Mouse (Mus musculus) midbrain, postnatal 0 days (tissue): ENCODE results near the gene Brpf1. TPM values are rescaled to one million over a fixed set of nuclear protein-coding genes. Genes with fewer than 3 reads are reported as not detected.

ENCODE experiments used
- ATAC-seq: fragments of 200-750 bp; cut with Nextera tagmentation; 2 replicates; pipeline ENCODE4 v1.8.0; 2017; ENCODE audit warnings: moderate number of reproducible peaks, mild to moderate bottlenecking, moderate TSS enrichment, moderate library complexity; ENCODE audit not compliant: low FRiP score
- DNase-seq: peaks from one replicate; pipeline ENCODE4 v3.0.0-alpha.2; 2015; ENCODE audit warnings: low spot score
- H3K27ac ChIP-seq: fragments of 300-500 bp; sonication (generic); 2 replicates; pipeline ENCODE4 v1.5.1; 2014; ENCODE audit warnings: low read depth, mild to moderate bottlenecking, low read length, mixed read lengths
- H3K27me3 ChIP-seq: fragments of 300-500 bp; sonication (generic); 2 replicates; pipeline ENCODE4 v1.6.1; 2014; ENCODE audit warnings: low read length, control low read depth, mixed read lengths; ENCODE audit not compliant: insufficient read depth
- H3K36me3 ChIP-seq: fragments of 300-500 bp; sonication (generic); 2 replicates; pipeline ENCODE4 v1.6.1; 2014; ENCODE audit warnings: low read length, control low read depth, mixed read lengths; ENCODE audit not compliant: insufficient read depth
- H3K4me1 ChIP-seq: fragments of 300-500 bp; sonication (generic); 2 replicates; pipeline ENCODE4 v1.6.1; 2014; ENCODE audit warnings: mild to moderate bottlenecking, control low read depth, antibody characterized with exemption, low read length, mixed read lengths; ENCODE audit not compliant: insufficient read depth
- H3K4me2 ChIP-seq: fragments of 300-500 bp; sonication (generic); 2 replicates; pipeline ENCODE4 v1.6.1; 2014; ENCODE audit warnings: low read depth, mild to moderate bottlenecking, low read length, mixed read lengths; ENCODE audit not compliant: poor library complexity, severe bottlenecking
- H3K4me3 ChIP-seq: fragments of 300-500 bp; sonication (generic); 2 replicates; pipeline ENCODE4 v1.5.1; 2014; ENCODE audit warnings: low read depth, mild to moderate bottlenecking, low read length, moderate library complexity
- H3K9ac ChIP-seq: fragments of 300-500 bp; sonication (generic); replicated peaks from 2 replicates; pipeline ENCODE4 v1.6.1; 2014; ENCODE audit warnings: mild to moderate bottlenecking, low read length, moderate library complexity, mixed read lengths; ENCODE audit not compliant: poor library complexity, severe bottlenecking
- H3K9me3 ChIP-seq: fragments of 300-500 bp; sonication (generic); 2 replicates; pipeline ENCODE4 v1.6.1; 2016; ENCODE audit warnings: low read length, control low read depth
- CTCF ChIP-seq: IDR thresholded peaks from 2 replicates; pipeline ENCODE4 v1.5.1; 2016; ENCODE audit warnings: antibody characterized with exemption, mild to moderate bottlenecking
- WGBS: fragments of 180-500 bp; shearing (Covaris S2); extraction: QIAGEN DNeasy Blood & Tissue Kit; methylation state at CpG from one replicate; pipeline ENCODE4 v1.1.7; 2014; 5-methylcytosine and 5-hydroxymethylcytosine counted together
- polyA plus RNA-seq: library from polyadenylated mRNA; unstranded; fragments of >200 nt; fragmentation: Nextera tagmentation; extraction: Ambion mirVana; gene quantifications from 2 replicates; pipeline ENCODE4 v1.2.1, GENCODE M21; 2015
- total RNA-seq: library from RNA; depleted of rRNA; stranded (reverse); fragments of >200 nt; gene quantifications from 2 replicates; pipeline ENCODE4 v1.2.3, GENCODE M21; 2014

Brpf1 gene
- total and polyA plus RNA-seq, 2 experiments from 2014 or later = 10.0 to 22.1 TPM

GRCm38 (mm10) chr6:113272365-113272764 lies 34.6 kb upstream of the Brpf1 start:
- no peaks in the 10 kb centered on the region for H3K27me3 ChIP-seq
- no peak overlapping the region for H3K4me3 ChIP-seq
- H3K9ac ChIP-seq = no peak overlapping the region
- no peak for TF ChIP-seq CTCF
- peaks cover 70% of the 10 kb centered on the region for H3K36me3 ChIP-seq
- no peaks in the 10 kb centered on the region for H3K4me1 ChIP-seq
- no peak overlapping the region for H3K27ac ChIP-seq
- peak; percentile 26 for DNase-seq
- no peak overlapping the region for H3K4me2 ChIP-seq
- no peak for ATAC-seq
- 77% methylated on average over 3 of the region's 3 CpGs for WGBS
- H3K9me3 ChIP-seq = no peaks in the 10 kb centered on the region

GRCm38 (mm10) chr6:113276846-113277245 lies 30.1 kb upstream of the Brpf1 start:
- Histone ChIP-seq H3K9ac (no peak overlapping the region; the same call in 1 of the 2 replicates), H3K27me3 (peaks cover 3% of the 10 kb centered on the region; the same call in 1 of the 2 replicates), H3K4me1 (no peaks in the 10 kb centered on the region), H3K36me3 (peaks cover 57% of the 10 kb centered on the region), H3K4me2 (no peak overlapping the region), H3K27ac (no peak overlapping the region), H3K4me3 (no peak overlapping the region), H3K9me3 (no peaks in the 10 kb centered on the region)
- no peak for TF ChIP-seq CTCF
- WGBS = 58% methylated on average over 4 of the region's 4 CpGs
- ATAC-seq (no peak), DNase-seq (no peak)

GRCm38 (mm10) chr6:113281676-113282075 lies 25.3 kb upstream of the Brpf1 start:
- no peak for ATAC-seq
- DNase-seq = no peak
- peaks cover 15% of the 10 kb centered on the region for H3K27me3 ChIP-seq
- H3K4me1 ChIP-seq = peaks cover 8% of the 10 kb centered on the region; the same call in 1 of the 2 replicates
- no peak for TF ChIP-seq CTCF
- peak overlapping the region; percentile 38 for H3K4me3 ChIP-seq
- peak overlapping the region; percentile 82; the same call in 1 of the 2 replicates for H3K4me2 ChIP-seq
- H3K9ac ChIP-seq = peak overlapping the region; percentile 54; the same call in 1 of the 2 replicates
- peaks cover 28% of the 10 kb centered on the region for H3K36me3 ChIP-seq
- no peaks in the 10 kb centered on the region for H3K9me3 ChIP-seq
- 75% methylated on average over 6 of the region's 6 CpGs for WGBS
- no peak overlapping the region for H3K27ac ChIP-seq

GRCm38 (mm10) chr6:113282101-113282802 lies 24.7 kb upstream of the Brpf1 start, which contains the start of gene Cpne9:
Gene Cpne9, plus strand, starts transcription at chr6:113282307.
- ATAC-seq = peak; percentile 41; the same call in 1 of the 2 replicates
- H3K27me3 ChIP-seq = peaks cover 15% of the 10 kb centered on the region
- peaks cover 8% of the 10 kb centered on the region; the same call in 1 of the 2 replicates for H3K4me1 ChIP-seq
- peak within 1 kb of the TSS; percentile 38 for H3K4me3 ChIP-seq
- peak within 1 kb of the TSS; percentile 82 for H3K4me2 ChIP-seq
- TF ChIP-seq CTCF = peak; percentile 36
- no peak within 1 kb of the TSS for H3K27ac ChIP-seq
- 2% methylated on average over 32 of the region's 37 CpGs for whole genome bisulfite sequencing
- H3K9me3 ChIP-seq = no peaks in the 10 kb centered on the region
- peak; percentile 48 for DNase-seq
- peaks cover 28% of the 10 kb centered on the region for H3K36me3 ChIP-seq
- H3K9ac ChIP-seq = peak within 1 kb of the TSS; percentile 54

GRCm38 (mm10) chr6:113282969-113283368 lies 24.0 kb upstream of the Brpf1 start:
- Histone ChIP-seq H3K36me3 (peaks cover 21% of the 10 kb centered on the region; the same call in 1 of the 2 replicates), H3K9me3 (no peaks in the 10 kb centered on the region), H3K9ac (peak overlapping the region; percentile 48; the same call in 1 of the 2 replicates), H3K4me2 (peak overlapping the region; percentile 82), H3K27ac (no peak overlapping the region), H3K4me3 (peak overlapping the region; percentile 38), H3K27me3 (peaks cover 15% of the 10 kb centered on the region), H3K4me1 (peaks cover 8% of the 10 kb centered on the region; the same call in 1 of the 2 replicates)
- no peak for TF ChIP-seq CTCF
- 1% methylated on average over 20 of the region's 22 CpGs for WGBS
- DNase-seq = no peak
- peak; percentile 18; the same call in 1 of the 2 replicates for ATAC-seq

- H3K36me3 ChIP-seq = peaks cover 15% of the 10 kb centered on the region; the same call in 1 of the 2 replicates
- H3K4me3 ChIP-seq = peak overlapping the region; percentile 38; the same call in 1 of the 2 replicates
- H3K27ac ChIP-seq = no peak overlapping the region
- ATAC-seq (peak; percentile 9; the same call in 1 of the 2 replicates), DNase-seq (no peak)
- no peak overlapping the region for H3K9ac ChIP-seq
- peaks cover 15% of the 10 kb centered on the region for H3K27me3 ChIP-seq
- peaks cover 8% of the 10 kb centered on the region; the same call in 1 of the 2 replicates for H3K4me1 ChIP-seq
- H3K4me2 ChIP-seq = peak overlapping the region; percentile 82
- no peaks in the 10 kb centered on the region for H3K9me3 ChIP-seq
- 15% methylated on average over 5 of the region's 6 CpGs for WGBS
- no peak for TF ChIP-seq CTCF
Observed at GRCm38 (mm10) chr6:113283500-113283899, 23.4 kb upstream of the Brpf1 start.
